Mouse (Mus musculus): ENCODE data around the gene Iqca.

Iqca gene

DNA sequence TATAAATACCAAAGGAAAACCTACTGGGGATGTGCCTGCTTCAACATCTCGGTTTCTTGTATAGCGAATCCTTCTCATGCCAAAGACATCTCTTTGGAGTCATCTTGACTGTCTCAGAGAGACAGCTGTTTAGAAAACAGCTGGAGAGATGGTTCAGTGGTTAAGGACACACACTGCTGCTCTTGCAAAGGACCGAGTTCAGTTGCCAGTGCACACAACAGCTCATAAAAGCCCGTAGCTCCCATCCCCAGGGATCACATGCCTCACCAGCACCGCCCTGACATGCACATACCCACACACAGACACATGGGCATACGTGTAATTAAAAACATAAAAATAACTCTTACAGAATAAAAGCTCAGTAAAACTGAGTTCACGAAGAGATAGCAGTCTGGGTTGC, 10.0 kb upstream of the Iqca start:
- no peak for TF ChIP-seq GATA4 (IDR thresholded peaks at IDR 0.05; ENCODE audit: insufficient replicate concordance, low read length)

DNA sequence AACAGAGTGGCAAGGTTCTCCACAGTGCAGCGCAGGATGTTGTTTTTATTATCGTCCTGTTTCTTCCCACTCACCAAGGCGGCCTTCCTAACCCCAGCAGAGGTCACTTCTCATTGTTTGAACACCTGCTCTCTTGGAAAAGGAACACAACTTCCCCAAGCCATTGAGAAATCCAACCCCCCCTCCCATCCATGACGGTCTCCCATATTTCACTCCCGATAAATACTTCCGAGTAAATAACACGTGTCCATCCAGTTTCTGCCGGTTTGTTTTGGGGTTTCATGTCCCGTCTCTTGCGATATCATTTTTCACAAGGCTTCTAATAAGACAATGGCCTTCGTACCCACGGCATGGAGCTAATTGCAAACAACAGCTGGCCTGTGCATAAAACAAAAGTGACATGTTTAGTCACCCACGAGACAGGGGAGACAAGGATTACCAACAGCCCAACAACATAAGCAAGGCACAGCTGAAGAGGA, 9.2 kb upstream of the Iqca start:
- no peak for TF ChIP-seq GATA4 (IDR thresholded peaks at IDR 0.05; ENCODE audit: insufficient replicate concordance, low read length)

DNA sequence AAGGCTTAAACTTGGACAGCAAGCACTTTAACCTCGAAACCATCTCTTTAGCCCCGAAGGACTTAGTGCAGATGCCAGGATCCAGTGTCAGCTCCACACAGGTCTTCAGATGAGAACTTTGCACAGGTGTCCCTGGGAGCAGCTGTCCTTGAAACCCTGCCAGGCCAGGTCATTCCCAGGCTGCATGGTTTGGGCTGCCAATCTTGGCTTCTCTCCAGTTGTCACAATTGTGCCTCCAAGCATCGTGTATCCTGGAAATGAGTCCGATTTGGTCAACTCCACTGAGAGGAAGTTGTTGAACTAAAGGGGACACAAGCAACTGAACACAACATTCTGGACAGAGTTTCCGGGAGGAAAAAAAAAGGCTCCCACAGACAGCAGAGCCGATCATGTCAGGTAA, 8.4 kb upstream of the Iqca start:
- TF ChIP-seq GATA4 (IDR thresholded peaks at IDR 0.05; ENCODE audit: insufficient replicate concordance, low read length): no peak

DNA sequence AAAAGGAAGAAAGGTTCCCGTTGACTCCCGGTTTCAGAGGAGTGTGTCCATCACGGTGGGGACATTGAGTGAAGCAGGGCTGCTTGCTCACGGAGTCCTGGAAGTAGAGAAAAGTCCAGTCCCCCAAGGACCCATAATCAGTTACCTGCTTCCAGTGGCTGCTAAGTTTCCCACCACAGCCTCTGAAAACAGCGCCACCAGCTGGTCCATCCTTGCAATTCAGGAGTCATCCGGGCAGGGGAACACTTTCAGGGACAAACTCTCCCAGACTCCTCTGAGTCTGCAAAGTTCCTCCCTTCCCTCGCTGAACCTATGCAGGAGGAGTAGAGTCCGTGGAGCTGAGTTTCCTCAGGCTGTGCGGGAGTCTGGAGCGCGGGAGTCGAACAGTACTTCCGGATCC, 6.7 kb upstream of the Iqca start:
- TF ChIP-seq GATA4 (IDR thresholded peaks at IDR 0.05; ENCODE audit: insufficient replicate concordance, low read length): no peak

GRCm38 (mm10) chr1:90156589-90156988, 3.4 kb upstream of the Iqca start:
- TF ChIP-seq GATA4 (IDR thresholded peaks at IDR 0.05; ENCODE audit: insufficient replicate concordance, low read length): no peak

DNA sequence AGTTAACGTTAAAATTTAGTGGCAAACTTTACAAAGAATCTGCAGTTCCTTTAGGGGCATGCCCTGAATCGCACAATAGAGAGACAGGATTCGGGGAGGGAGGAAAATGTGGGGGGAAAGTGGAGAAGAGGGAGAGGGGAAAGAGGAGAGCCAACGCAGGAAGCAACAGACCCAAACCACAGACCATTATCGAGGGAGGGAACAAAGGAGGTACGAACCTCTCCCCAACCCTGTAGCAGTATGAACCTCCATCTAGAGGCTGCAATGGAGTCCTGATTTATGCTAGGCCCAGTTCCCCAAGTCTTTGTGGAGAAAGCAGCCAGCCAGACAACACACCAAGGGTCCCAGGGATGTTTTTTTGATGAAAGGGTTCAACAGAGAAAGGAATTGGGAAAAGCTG, 586 bp upstream of the Iqca start:
- no peak for TF ChIP-seq GATA4 (IDR thresholded peaks at IDR 0.05; ENCODE audit: insufficient replicate concordance, low read length)

DNA sequence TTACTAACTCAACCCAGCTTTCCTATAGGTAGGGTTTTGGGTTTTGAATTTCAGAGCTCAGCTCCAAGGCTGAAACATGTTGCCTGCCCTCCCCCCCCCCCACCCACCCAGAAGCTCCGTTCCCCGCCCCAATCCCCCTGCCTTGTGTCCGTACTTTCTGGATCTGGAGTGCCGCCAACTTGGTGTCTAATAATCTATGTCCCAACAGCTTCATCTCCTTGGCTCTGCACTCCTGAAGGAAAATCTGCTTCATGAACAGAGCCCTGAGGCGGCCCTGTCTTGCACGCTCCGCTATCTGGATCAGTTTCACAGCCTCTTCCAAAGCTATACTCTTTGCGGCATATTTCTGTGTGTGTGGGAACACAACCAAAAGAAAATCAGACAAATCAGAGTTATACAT, 13.5 kb downstream of the Iqca start:
- TF ChIP-seq GATA4 (IDR thresholded peaks at IDR 0.05; ENCODE audit: insufficient replicate concordance, low read length): no peak

- TF ChIP-seq GATA4 (IDR thresholded peaks at IDR 0.05; ENCODE audit: insufficient replicate concordance, low read length): no peak
Observed at GRCm38 (mm10) chr1:90132402-90132801, 20.8 kb downstream of the Iqca start.

DNA sequence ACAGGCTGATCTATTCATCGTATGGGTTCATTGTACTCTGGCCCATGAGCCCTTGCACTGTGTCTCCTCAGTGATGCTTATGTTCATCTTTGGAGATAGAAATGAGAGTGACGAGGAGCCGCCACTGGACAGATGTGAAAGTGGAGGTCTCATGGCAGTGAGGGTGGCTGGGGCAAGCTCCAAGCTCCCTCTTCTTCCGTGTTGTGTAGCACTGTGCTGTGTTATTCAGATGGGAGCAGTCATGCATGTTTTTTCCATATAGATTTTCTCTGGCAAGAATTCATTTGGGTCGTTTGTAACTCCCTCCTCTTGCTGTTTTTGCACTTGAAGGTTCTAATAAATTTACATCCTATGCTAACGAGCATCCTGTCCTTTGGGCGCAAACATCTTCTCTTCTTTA, 21.2 kb downstream of the Iqca start:
- TF ChIP-seq GATA4 (IDR thresholded peaks at IDR 0.05; ENCODE audit: insufficient replicate concordance, low read length): no peak

DNA sequence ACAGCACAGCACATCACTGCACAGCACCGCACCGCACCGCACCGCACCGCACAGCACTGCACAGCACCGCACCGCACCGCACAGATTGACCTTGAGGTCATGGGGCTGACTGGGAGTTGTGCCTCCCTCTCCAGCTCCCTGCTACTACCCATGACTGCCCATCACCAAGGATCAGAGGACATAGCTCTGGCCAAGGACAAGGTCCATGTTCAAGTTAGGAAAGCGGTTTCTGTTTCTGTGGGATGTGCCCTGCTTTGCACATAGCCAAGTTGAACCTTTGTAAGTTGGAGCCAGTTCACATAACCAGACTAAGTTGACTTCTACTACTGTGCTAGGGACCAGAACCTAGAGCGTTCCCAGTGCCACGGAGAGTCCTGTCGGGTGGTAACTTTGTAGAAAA, 28.6 kb downstream of the Iqca start:
- TF ChIP-seq GATA4 (IDR thresholded peaks at IDR 0.05; ENCODE audit: insufficient replicate concordance, low read length): no peak

GRCm38 (mm10) chr1:90120706-90121105, 32.5 kb downstream of the Iqca start:
- no peak for TF ChIP-seq GATA4 (IDR thresholded peaks at IDR 0.05; ENCODE audit: insufficient replicate concordance, low read length)

GRCm38 (mm10) chr1:90119214-90119613, 34.0 kb downstream of the Iqca start:
- TF ChIP-seq GATA4 (IDR thresholded peaks at IDR 0.05; ENCODE audit: insufficient replicate concordance, low read length): no peak

DNA sequence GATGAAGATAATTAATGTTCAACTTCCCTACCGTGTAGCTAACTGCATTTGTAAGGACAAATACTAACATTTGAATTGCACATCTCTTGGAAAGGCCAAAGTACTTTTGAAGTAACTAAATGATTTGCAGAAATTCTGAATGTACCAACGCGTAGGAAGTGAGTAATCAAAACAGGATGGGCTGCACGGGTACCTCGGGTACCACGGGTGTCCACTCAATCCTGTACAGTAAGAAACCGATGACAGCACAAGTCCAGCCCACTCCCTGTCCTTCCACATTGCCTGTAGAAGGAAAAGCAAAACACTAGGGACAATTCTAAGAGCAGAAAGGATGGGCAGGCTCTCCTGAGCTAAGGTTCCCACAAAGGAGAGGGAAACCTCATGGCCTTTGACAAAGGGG, 36.0 kb downstream of the Iqca start:
- no peak for TF ChIP-seq GATA4 (IDR thresholded peaks at IDR 0.05; ENCODE audit: insufficient replicate concordance, low read length)

DNA sequence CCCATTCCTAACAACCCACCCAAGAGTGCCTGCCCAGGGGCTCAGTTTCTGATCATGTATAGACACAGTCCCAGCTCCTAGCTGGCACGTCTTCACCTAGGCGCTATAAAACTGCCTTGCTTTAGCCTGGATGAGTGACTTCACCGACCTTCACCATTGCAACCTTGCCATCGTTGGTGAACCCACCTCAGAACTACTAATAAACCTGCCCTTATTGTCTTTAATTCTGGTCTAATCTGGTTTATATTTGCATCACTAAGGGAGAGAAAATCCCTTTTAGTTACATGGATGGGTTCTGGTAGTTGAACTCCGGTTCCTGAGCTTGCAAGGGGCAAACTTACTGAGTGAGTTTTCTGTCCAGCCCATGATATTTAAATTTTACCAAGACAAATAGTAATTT, 38.6 kb downstream of the Iqca start:
- TF ChIP-seq GATA4 (IDR thresholded peaks at IDR 0.05; ENCODE audit: insufficient replicate concordance, low read length): no peak

DNA sequence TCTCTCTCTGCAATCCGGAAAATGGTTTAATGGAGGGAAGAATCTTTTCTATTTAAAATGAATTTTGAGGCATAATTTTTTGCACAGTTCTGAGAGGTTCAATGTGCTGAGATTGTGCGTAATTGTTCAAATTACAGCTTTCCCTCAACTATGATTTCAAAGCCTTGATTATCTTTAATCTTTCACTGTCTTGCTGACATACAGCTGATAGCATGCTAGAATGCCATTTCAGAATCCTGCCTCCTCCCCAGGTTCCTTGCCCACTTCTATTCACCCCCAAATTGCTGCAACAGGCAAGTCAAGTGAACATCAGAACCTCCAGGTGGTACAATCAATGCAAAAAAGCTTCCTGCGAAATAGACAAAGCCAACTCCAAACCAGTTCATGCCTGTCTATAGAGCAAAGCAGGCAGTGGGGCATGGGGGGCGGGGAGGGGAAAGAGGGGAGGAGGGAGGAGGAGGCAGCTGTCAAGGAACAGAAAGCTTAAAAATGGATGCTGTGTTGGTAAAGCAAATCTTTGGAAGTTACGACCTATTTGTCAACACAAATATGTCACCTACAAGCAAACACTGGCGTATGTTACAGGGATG, 39.5 kb downstream of the Iqca start:
- TF ChIP-seq GATA4 (IDR thresholded peaks at IDR 0.05; ENCODE audit: insufficient replicate concordance, low read length): no peak

DNA sequence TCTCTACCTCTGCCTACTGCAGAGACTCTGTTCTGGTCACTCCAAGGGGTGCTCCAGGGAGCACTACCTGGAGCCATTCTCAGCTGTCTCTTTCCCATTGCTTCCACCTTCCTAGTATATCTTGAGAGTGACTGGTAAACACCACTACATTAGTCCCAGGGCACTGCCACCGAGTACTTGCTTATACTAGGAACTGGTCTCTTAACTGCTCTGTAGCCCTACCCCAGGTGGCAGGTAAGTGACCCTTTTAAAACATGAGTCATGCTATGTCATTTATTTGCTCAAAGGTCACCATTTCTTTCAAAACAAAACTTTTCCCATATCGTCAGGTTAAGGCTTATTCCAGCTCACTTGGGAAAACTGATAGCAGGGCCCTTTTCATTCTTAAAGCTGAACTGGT, 40.5 kb downstream of the Iqca start:
- TF ChIP-seq GATA4 (IDR thresholded peaks at IDR 0.05; ENCODE audit: insufficient replicate concordance, low read length): no peak

DNA sequence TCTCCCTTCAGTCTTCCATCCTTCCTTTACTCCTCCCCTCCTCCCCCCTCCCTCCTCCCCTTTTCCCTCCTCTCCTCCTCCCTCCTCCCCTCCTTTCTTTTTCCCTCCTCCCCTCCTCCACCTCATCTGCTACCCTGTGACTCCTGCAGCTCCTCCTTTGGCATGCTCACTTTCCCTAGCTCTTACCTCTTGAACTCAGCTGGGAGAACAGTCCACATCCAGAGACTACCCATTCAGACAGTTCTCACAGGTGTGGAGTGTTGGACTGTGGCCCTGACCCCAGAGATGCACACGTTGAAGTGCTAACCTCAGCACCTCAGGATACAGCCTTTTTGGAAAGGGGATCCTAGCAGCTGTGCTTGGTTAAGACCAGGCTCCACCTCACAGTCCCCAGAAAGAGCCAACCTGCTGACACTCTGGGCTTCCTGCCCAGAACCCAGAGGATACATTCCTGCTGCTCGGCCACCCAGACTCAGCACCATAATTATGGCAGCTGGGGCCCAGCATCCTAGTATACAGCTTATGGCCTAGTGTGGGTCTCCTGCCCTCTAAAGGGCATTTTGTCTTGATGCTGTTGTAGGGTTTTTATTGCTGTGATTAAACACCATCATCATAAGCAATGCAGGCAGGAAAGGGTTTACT, 41.9 kb downstream of the Iqca start:
- no peak for TF ChIP-seq GATA4 (IDR thresholded peaks at IDR 0.05; ENCODE audit: insufficient replicate concordance, low read length)
